Mouse (Mus musculus) hindbrain, embryonic 13.5 days (tissue): Measurements from ENCODE around the gene Pcsk6. TPM values are rescaled to one million over a fixed set of nuclear protein-coding genes. Genes with fewer than 3 reads are reported as not detected.

Source experiments
- ATAC-seq: fragments of 200-750 bp; cut with Nextera tagmentation; 2 replicates; pipeline ENCODE4 v1.8.0; 2017; ENCODE audit warnings: moderate TSS enrichment; ENCODE audit not compliant: low FRiP score
- H3K27ac ChIP-seq: fragments of 300-500 bp; sonication (generic); 2 replicates; pipeline ENCODE4 v1.5.1; 2015; ENCODE audit warnings: inconsistent platforms, mild to moderate bottlenecking, moderate library complexity
- H3K27me3 ChIP-seq: fragments of 300-500 bp; sonication (generic); 2 replicates; pipeline ENCODE4 v1.6.1; 2015; ENCODE audit warnings: mild to moderate bottlenecking, inconsistent platforms
- H3K36me3 ChIP-seq: fragments of 300-500 bp; sonication (generic); 2 replicates; pipeline ENCODE4 v1.6.1; 2015; ENCODE audit warnings: mild to moderate bottlenecking, inconsistent platforms
- H3K4me1 ChIP-seq: fragments of 300-500 bp; sonication (generic); replicated peaks from 2 replicates; pipeline ENCODE4 v1.6.1; 2015; ENCODE audit warnings: inconsistent platforms
- H3K4me2 ChIP-seq: fragments of 300-500 bp; sonication (generic); 2 replicates; pipeline ENCODE4 v1.6.1; 2015; ENCODE audit warnings: inconsistent platforms, mild to moderate bottlenecking, moderate library complexity
- H3K4me3 ChIP-seq: fragments of 300-500 bp; sonication (generic); 2 replicates; pipeline ENCODE4 v1.5.1; 2015; ENCODE audit warnings: mild to moderate bottlenecking, inconsistent platforms
- H3K9ac ChIP-seq: fragments of 300-500 bp; sonication (generic); 2 replicates; pipeline ENCODE4 v1.6.1; 2015; ENCODE audit warnings: mild to moderate bottlenecking, inconsistent platforms
- H3K9me3 ChIP-seq: fragments of 300-500 bp; sonication (generic); 2 replicates; pipeline ENCODE4 v1.6.1; 2016; ENCODE audit warnings: inconsistent platforms
- WGBS: fragments of 180-500 bp; shearing (Covaris S2); methylation state at CpG from one replicate; pipeline ENCODE4 v1.1.7; 2015; 5-methylcytosine and 5-hydroxymethylcytosine counted together
- polyA plus RNA-seq: library from polyadenylated mRNA; unstranded; fragments of >200 nt; fragmentation: Nextera tagmentation; extraction: Ambion mirVana; gene quantifications from 2 replicates; pipeline ENCODE4 v1.2.1, GENCODE M21; 2015

Gene Pcsk6
- polyA plus RNA-seq, 1 experiment from 2014 or later = 0.52 TPM

DNA sequence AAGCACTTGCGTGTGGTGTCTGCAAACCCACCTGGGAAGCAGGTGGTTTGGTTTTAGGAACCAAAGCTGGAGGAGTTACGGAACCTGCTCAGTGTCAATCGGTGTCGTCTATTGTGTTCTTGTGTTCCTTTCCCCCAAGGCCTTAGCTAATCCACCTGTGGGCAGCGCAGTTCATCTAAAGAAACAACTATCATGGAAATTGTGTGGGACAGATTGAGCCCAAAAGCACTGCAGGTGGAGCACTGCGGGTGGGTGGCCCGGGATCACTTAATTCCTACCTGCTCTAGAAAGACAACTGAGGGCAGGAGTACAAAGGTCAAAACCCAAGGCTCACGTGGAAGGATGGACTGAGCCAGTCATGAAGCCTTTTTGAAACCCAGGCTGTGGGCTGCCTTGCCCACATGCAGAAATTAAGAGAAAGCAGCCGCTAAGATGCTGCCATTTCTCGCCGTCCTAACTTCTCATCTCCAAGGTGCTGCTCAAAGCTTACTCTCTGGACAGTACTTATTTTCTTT is 229.2 kb downstream of the Pcsk6 start:
- no peak for ATAC-seq
- Histone ChIP-seq H3K4me3 (no peak overlapping the region), H3K27me3 (no peaks in the 10 kb centered on the region), H3K4me2 (no peak overlapping the region), H3K27ac (no peak overlapping the region), H3K9me3 (no peaks in the 10 kb centered on the region), H3K4me1 (no peaks in the 10 kb centered on the region), H3K36me3 (peaks cover 77% of the 10 kb centered on the region), H3K9ac (no peak overlapping the region)
- 85% methylated on average over 11 of the region's 11 CpGs for WGBS

DNA sequence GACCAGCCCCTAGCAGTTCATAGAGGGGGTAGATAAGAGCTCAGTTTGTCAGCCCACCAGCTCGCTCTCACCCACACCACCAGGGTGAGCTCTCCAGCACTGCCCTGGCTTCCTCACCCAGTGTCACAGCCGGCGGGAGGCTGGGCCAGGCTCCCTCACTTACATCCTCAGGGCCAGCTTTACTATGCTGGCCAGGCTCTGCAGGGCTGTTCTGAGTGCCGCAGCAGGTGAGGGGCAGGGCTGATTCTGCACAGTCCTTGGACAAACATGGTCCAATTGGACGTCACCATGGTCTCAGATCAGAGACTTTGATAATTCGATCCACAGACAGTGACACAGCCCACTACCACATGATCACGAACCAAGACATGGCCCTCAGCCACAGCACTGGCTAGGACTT is 230.0 kb downstream of the Pcsk6 start:
- peaks cover 69% of the 10 kb centered on the region for H3K36me3 ChIP-seq
- 89% methylated on average over 7 of the region's 7 CpGs for WGBS
- no peak for ATAC-seq

DNA sequence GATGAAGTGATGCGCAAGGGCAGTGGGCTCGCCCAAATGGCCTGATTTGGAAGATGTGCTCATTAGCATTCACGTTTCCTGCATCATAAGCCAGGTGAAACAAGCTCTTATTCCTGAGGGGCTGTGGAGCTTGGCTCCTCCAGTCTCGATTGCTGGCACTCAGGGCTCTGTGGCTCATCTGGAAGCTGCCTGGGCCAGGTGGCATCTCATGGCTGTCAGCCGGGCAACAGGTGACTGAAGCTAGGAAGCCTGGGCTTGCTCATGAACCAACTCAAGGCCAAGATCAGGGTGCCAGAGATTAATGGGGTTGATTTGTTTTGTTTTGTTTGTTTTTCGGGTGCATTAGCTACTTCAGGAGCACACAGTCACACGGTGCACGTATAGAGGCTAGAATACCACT is 231.1 kb downstream of the Pcsk6 start:
- Histone ChIP-seq H3K27me3 (no peaks in the 10 kb centered on the region), H3K9me3 (no peaks in the 10 kb centered on the region), H3K27ac (no peak overlapping the region), H3K4me1 (no peaks in the 10 kb centered on the region), H3K9ac (no peak overlapping the region), H3K4me2 (no peak overlapping the region), H3K36me3 (peaks cover 58% of the 10 kb centered on the region), H3K4me3 (no peak overlapping the region)
- ATAC-seq = no peak
- WGBS = 90% methylated on average over 8 of the region's 8 CpGs

More for the DNA sequence above, 230.0 kb downstream of the Pcsk6 start:
- Histone ChIP-seq H3K4me2 (no peak overlapping the region), H3K27me3 (no peaks in the 10 kb centered on the region), H3K27ac (no peak overlapping the region), H3K9ac (no peak overlapping the region), H3K9me3 (no peaks in the 10 kb centered on the region), H3K4me3 (no peak overlapping the region), H3K4me1 (no peaks in the 10 kb centered on the region)

DNA sequence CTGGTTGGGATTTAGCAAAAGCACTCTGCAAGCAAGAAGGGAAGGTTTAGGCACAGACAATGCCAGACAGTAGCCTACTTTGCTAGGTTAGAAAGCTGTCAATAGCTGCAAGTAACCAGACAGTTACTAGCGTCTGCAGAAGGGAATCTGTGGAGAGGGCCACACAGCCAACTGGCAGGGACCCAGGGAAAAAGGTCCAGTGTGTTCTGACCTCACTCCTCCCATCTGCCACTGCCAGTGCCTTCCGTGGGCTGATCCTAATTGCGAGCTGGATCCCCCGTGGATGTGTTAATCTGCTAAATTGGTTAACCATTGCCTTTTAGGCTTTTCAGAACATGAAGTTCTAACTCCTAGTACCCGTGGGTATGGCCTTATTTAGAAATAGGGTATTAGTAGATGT is 232.6 kb downstream of the Pcsk6 start:
- WGBS = 82% methylated on average over 5 of the region's 5 CpGs
- no peak overlapping the region for H3K9ac ChIP-seq
- no peak overlapping the region for H3K4me3 ChIP-seq
- no peaks in the 10 kb centered on the region for H3K27me3 ChIP-seq
- no peak overlapping the region for H3K27ac ChIP-seq
- H3K4me1 ChIP-seq = no peaks in the 10 kb centered on the region
- peaks cover 43% of the 10 kb centered on the region for H3K36me3 ChIP-seq
- no peaks in the 10 kb centered on the region for H3K9me3 ChIP-seq
- no peak overlapping the region for H3K4me2 ChIP-seq
- ATAC-seq = no peak

DNA sequence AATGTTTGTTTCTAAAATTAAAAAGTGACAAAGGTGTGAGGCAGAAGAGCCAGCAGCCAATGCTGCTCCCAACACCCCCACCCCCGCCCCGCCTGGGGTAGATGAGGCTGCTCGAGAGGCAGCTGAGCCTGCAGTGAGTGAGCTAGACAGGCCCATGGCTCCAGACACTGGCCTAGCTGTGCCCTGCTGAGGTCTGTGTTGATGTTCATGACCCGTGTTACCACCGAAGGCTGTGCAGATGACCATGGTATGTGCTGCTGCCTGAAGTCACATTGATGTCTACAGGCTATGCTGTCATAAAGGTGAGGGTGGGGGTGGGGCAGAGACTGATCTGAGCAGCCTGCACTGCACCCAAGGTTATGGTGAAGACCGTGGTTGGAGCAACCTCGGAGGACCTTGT is 237.3 kb downstream of the Pcsk6 start:
- Histone ChIP-seq H3K4me3 (no peak overlapping the region), H3K27ac (no peak overlapping the region), H3K4me1 (no peaks in the 10 kb centered on the region), H3K9me3 (no peaks in the 10 kb centered on the region), H3K9ac (no peak overlapping the region), H3K4me2 (no peak overlapping the region), H3K36me3 (peaks cover 4% of the 10 kb centered on the region; the same call in 1 of the 2 replicates), H3K27me3 (no peaks in the 10 kb centered on the region; the same call in 1 of the 2 replicates)
- WGBS = 85% methylated on average over 7 of the region's 7 CpGs
- no peak for ATAC-seq

Other genes with a start within 250 kb of the Pcsk6 start
- 14.7 and 15.0 TPM in 2 replicates for gene Tarsl2, start 216.8 kb upstream of the Pcsk6 start, polyA plus RNA-seq
- gene Tm2d3, start 170.6 kb upstream of the Pcsk6 start, polyA plus RNA-seq = 81.3 and 82.3 TPM in 2 replicates
- not detected in 2 replicates for gene Gm45213, start 181.9 kb downstream of the Pcsk6 start, polyA plus RNA-seq
- 145 and 149 TPM in 2 replicates for gene Snrpa1, start 197.3 kb downstream of the Pcsk6 start, polyA plus RNA-seq
- gene Selenos, start 217.9 kb downstream of the Pcsk6 start, polyA plus RNA-seq = 84.5 and 87.0 TPM in 2 replicates
- gene Chsy1, start 247.8 kb downstream of the Pcsk6 start, polyA plus RNA-seq = 12.5 and 13.1 TPM in 2 replicates